Mouse (Mus musculus) left cerebral cortex, adult 2 months (tissue): ENCODE measurements around the gene Atp10a. TPM values are rescaled to one million over a fixed set of nuclear protein-coding genes. Genes with fewer than 3 reads are reported as not detected.

Experiments
- DNase-seq, 2 experiments: peaks; one replicate each; pipeline ENCODE4 v3.0.0; 2021 to 2022; ENCODE audit warnings: low spot score in 2 of 2, mixed read lengths in 1 of 2; ENCODE audit errors: extremely low spot score in 1 of 2
- H3K27ac ChIP-seq: fragments of 200-600 bp; 2 replicates; pipeline ENCODE4 v1.8.1; 2022
- H3K4me3 ChIP-seq: fragments of 200-600 bp; 2 replicates; pipeline ENCODE4 v1.8.1; 2022
- CTCF ChIP-seq: fragments of 200-600 bp; IDR thresholded peaks from 2 replicates; pipeline ENCODE4 v1.8.1; 2022; ENCODE audit warnings: antibody characterized with exemption, mild to moderate bottlenecking, moderate library complexity
- intact Hi-C: fragments of 180-260 bp; cut with DNase I; formaldehyde crosslinking; loops from one replicate; pipeline ENCODE4 v1.15.1; 2025
- total RNA-seq, 2 experiments: library from RNA; stranded (reverse); gene quantifications; 2 replicates each; pipeline ENCODE4 v1.2.3; 2021

Atp10a gene
- total RNA-seq, 2 experiments from 2014 or later = 8.8 to 9.2 TPM

DNA sequence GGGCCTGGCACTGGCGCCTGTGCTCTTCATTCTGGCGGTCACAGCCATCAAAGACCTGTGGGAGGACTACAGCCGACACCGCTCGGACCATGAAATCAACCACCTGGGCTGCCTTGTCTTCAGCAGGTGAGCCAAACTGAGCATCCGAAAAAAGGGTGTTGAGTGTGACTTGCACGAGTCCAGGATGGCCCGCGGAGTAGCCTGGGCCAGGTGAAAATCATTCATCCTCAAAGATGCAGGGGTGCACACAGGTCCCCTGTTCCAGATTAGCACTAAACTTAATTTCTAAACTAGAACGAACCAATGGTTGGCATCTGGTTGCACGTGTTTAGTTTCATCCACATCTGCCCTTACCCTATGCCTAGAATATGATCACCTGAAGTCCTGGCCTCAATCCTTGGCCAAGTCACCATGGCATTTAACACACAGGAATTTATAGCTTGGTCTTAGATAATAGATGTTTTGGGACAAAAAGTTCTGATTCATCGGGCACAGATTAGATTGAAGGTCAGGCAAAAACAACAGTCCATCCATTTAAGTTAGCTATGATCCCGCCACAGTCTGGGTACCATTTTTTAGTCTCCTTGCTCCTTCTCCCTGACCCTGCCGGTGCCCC is 2.9 kb downstream of the Atp10a start:
- intact Hi-C loops = no loop called here
- no peak for TF ChIP-seq CTCF
- Histone ChIP-seq H3K4me3 (peak overlapping the region; percentile 75), H3K27ac (peak overlapping the region; percentile 66)
- DNase-seq = no peak

DNA sequence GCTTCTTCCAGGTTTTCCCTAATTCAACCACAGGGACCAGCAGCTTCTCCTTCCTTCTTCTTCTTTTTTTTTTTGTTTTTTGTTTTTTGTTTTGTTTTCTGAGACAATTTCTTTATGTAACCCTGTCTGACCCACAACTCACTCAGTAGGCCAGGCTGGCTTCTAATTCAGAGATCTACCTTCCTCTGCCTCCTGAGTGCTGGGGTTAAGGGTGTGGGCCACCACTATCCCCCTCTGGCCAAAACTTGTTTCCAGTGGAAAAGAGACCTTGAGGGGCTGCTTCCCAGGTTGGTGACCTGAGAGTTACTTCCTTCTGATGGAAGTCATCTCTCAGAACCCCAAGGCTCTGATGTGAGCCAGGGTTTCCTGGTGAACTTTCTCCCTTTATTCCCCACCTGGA is 4.1 kb downstream of the Atp10a start:
- TF ChIP-seq CTCF = no peak
- intact Hi-C loops = no loop called here
- Histone ChIP-seq H3K27ac (no peak overlapping the region), H3K4me3 (0 out of 2 replicates have a peak overlapping the region, but pooled peaks have one; percentile 7)
- no peak for DNase-seq

DNA sequence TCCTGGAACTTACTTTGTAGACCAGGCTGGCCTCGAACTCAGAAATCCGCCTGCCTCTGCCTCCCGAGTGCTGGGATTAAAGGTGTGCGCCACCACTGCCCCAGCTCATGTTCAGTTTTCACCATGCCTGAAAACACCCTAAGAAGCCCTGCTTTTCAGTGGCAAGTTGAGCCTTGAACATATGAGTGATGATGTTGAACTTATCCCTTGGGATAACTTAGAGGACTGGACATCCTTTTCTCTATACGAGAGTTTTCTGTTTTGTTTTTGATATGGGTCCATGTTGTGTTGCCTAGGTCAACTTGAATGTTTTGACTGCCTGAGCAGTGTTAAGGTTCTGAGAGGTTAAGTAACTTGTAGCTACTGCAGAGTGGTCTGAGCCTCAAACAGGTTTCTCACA is 4.7 kb downstream of the Atp10a start:
- intact Hi-C loops = no loop called here
- TF ChIP-seq CTCF = no peak
- H3K27ac ChIP-seq = no peak overlapping the region
- DNase-seq = no peak
- H3K4me3 ChIP-seq = no peak overlapping the region

DNA sequence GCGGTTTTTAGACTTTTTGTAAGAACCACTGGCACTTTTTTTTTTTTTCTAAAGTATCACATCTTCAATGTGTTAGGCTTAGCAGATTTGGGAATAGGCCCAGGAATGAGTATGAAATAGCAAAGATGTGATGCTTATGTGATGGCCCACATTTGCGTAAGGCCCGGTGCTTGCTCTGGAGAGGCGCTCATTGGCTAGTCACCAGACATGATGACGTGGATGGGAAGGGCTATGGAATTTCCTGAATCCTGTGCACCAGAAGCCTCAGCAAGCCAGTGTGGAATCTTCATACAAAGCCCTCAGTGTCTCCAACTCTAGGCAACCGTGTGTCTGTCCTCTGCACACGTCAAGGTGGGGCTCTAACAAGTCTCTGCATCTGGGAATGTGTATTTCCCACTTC is 5.1 kb downstream of the Atp10a start:
- TF ChIP-seq CTCF = no peak
- intact Hi-C loops = no loop called here
- H3K4me3 ChIP-seq = no peak overlapping the region
- DNase-seq = no peak
- no peak overlapping the region for H3K27ac ChIP-seq

DNA sequence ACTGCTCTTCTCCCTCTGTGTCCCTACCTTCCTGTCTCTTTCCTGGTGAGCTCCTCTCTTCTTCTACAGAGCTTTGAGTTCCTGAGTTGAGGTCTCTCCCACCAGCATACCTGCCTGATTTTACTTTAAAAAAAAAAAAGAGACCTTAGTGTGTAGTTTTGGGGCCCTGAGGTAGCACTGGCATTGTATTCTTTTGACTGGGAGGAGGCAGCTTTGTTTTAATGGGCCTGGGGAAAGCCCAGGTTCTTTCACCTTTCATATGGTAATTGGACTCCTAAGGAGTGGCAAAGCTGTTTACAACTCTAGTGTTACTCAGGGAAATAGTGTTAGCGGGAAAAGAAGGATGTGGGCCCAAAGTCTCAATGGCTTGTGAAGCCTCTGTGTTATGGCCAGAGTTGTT is 12.7 kb downstream of the Atp10a start:
- Histone ChIP-seq H3K27ac (no peak overlapping the region), H3K4me3 (no peak overlapping the region)
- no peak for TF ChIP-seq CTCF
- intact Hi-C loops = no loop called here
- DNase-seq = no peak

DNA sequence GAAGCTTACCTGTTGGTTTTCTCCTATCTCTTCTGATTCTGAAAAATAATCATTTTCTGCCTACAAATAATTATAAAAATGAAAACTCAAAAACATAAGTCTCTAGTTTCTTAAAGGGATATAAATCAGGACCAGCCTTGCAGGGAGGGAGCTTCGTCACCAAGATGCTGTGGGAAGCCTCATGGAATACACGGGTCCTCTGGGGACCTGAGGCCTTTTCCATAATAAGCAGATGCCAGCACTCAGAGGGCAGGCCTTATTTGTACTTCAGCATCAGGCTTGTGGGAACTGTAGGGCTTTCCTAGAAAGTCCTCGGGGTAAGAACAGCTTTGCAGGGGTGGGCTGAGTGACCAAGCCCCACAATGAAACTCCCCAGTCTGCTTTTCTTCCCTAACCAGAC is 20.1 kb downstream of the Atp10a start:
- intact Hi-C loops = no loop called here
- no peak for DNase-seq
- Histone ChIP-seq H3K27ac (no peak overlapping the region), H3K4me3 (no peak overlapping the region)
- TF ChIP-seq CTCF = no peak

DNA sequence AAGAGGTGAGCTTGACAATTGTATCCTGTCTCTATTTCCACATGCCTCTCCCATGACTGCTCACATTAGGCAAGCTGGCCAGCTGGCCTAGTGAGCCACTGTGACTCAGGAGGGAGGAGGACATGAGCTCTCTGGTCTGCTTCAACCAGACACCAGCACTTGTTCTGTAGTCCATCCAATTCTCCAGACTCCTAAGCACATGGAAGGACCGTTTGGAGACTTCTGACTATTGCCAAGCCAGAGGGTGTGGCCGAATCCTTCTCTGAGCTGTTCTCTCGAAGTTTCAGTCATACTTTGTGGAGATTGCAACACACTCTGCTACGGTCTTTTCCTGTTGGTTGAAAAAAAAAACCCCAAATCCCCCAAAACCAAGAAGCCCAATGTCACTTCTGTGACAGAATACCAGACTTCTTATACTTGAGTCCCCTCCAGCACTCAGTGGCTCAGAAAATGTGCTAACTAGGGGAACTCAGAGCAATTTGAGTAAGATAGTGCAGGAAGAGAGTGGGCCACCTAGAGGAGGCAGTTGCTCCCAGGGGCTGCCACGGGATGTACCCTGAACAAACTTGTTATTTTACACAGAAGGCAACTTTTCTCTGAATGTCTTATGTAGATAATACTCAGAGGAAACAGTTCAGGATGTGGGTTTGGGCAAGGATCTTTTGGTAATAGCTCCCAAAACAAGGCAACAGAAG is 21.3 kb downstream of the Atp10a start:
- no peak; the same call in 1 of the 2 replicates for TF ChIP-seq CTCF
- no peak overlapping the region for H3K27ac ChIP-seq
- H3K4me3 ChIP-seq = no peak overlapping the region
- intact Hi-C loops = no loop called here
- DNase-seq = no peak

DNA sequence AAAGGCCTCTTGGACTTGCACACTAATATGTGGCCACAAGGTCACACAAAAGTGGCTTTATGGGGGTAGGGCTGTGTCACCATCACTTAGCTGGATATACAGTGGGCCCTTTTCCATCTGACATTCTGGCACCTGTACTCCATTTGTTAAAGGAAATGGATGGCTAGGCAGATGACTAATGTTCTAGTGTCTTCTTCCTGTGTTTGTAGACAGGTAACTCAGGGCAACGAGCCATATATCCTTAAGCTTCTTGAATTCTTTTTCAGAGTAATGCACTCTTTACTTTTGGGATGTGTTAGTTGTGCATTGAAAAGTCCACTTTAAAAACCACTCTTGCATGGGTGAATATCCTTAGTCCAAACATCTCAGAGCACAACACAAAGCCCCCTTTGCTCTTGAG is 30.0 kb downstream of the Atp10a start:
- TF ChIP-seq CTCF = no peak
- no peak overlapping the region for H3K4me3 ChIP-seq
- no peak for DNase-seq
- intact Hi-C loops = no loop called here
- no peak overlapping the region for H3K27ac ChIP-seq

DNA sequence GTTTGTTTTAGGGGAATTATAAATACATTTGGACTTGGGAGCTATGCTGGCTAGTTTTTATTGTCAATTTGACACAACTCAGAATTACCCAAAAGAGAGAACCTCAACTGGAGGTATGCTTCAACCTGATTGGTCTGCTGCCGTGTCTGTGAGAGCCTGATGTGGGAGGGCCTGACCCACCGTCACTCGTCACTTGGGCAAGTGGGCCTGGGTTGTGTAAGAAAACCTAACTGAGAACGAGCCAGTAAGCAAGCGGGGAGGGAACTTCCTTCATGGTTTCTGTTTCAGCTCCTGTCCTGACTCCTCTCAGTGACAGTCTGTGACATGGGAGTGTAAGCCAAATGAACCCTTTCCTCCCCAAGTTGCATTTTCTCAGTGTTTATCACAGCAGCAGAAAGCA is 30.6 kb downstream of the Atp10a start:
- DNase-seq = no peak
- no peak for TF ChIP-seq CTCF
- Histone ChIP-seq H3K27ac (no peak overlapping the region), H3K4me3 (no peak overlapping the region)
- intact Hi-C loops = no loop called here

DNA sequence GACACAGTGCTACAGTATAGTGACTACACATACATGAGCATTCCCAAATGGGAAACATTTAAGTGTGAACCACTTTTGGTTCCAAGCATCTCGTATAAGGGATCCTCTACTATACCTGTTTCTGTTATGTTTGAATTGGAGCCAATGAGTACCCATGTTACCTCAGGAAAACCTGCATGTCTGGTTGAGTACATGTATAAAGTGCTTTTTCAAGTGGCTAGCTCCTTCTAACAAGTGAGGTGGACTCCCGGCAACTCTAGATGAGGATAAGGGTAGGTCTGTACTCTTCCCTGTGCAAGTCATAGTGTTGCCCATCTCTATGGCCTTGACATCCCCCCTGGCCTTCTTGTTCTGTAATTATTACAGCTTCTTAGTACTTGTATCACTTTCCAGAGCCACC is 31.0 kb downstream of the Atp10a start:
- no peak overlapping the region for H3K4me3 ChIP-seq
- no peak overlapping the region for H3K27ac ChIP-seq
- no peak for DNase-seq
- TF ChIP-seq CTCF = no peak
- intact Hi-C loops = no loop called here

DNA sequence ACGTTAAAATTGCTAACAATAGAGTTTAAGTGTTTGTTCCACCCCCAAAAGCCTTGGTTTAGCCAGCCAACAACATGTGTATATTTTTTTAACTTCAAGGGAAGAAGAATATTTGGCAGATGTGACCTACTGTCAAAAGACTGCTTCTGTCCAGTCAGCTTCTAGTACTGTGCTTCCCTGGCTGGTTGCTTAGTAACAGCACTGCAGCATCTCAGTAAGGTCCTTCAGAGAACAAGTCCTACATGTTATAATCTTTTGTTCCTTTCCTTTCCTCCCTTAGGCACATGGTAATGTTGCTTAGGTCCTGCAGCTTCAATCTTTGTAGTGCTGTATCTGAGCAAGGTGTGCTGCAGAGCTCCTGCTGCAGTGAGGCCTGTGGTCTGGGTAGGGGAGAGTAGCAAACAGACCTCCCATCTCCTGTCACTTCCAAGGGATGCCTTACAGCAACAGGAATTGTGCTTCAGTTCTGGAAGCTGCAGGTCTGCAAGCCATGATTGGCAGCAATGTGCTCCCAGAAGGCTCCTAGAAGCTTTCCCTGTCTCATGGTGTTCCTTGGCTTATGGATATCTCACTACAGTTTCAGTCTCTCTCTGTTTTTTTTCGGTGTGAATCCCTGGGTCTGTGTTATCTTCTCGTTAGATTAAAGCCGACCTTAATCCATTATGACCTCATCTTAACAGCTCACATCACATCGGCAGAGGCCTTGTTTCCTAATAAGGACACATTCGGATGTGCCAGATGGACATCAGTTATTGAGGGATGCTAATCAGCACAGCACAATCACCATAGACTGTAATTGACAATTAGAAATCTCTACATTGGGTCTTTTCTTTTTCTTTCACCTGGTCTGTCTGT is 34.3 kb downstream of the Atp10a start:
- intact Hi-C loops = no loop called here
- Histone ChIP-seq H3K27ac (peak overlapping the region; percentile 40; the same call in 1 of the 2 replicates), H3K4me3 (no peak overlapping the region)
- no peak for TF ChIP-seq CTCF
- no peak for DNase-seq

DNA sequence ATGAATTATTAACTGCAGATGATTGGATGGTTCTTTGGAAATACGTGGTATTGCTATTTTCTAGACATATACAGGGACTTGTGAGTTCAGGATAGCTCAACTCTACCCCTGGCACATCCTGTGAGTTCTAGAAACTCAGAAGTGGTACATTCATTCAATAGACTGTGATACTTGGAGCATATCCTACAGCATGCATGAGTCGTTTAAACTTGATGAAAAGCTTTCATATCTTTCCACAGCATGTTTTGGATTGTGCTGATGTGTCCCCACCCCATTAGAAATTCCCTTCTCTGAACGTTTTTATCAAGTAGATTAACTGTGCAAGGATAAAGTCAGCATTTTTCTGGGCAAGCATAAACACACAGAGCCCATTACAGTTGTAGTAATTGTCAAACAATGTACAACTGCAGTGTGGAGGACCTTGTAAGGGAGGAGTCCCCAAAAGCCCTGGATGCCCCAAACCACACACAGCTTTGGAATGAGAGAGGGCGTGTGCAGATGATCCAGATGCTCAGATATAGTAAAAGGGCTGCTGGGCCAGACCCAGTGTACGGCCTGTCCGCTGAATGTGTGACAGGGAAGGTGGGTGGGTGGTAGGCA is 35.1 kb downstream of the Atp10a start:
- Histone ChIP-seq H3K27ac (no peak overlapping the region), H3K4me3 (no peak overlapping the region)
- intact Hi-C loops = no loop called here
- no peak for DNase-seq
- TF ChIP-seq CTCF = no peak
